Mouse (Mus musculus) kidney, adult 2 months (tissue): ENCODE measurements around the gene Spata16. TPM values are rescaled to one million over a fixed set of nuclear protein-coding genes. Genes with fewer than 3 reads are reported as not detected.

Experiments
- DNase-seq: peaks from one replicate; pipeline ENCODE4 v3.0.0; 2021
- H3K27ac ChIP-seq: fragments of 200-500 bp; 2 replicates; pipeline ENCODE4 v1.5.1; 2012; ENCODE audit warnings: low read depth, low read length, control low read depth, inconsistent platforms; ENCODE audit not compliant: insufficient read depth
- H3K27me3 ChIP-seq: fragments of 200-500 bp; replicated peaks from 2 replicates; pipeline ENCODE4 v1.6.1; 2012; ENCODE audit warnings: mild to moderate bottlenecking, moderate library complexity, low read length, inconsistent platforms; ENCODE audit not compliant: control insufficient read depth, insufficient read depth
- H3K36me3 ChIP-seq: fragments of 200-500 bp; 2 replicates; pipeline ENCODE4 v1.6.1; 2012; ENCODE audit warnings: mild to moderate bottlenecking, moderate library complexity, low read length, inconsistent platforms; ENCODE audit not compliant: control insufficient read depth, insufficient read depth
- H3K4me1 ChIP-seq: fragments of 200-500 bp; 2 replicates; pipeline ENCODE4 v1.6.1; 2011; ENCODE audit warnings: low read length; ENCODE audit not compliant: control insufficient read depth, insufficient read depth
- H3K4me3 ChIP-seq: fragments of 200-500 bp; 2 replicates; pipeline ENCODE4 v1.5.1; 2011; ENCODE audit warnings: mild to moderate bottlenecking, low read depth, low read length, control low read depth; ENCODE audit not compliant: insufficient read depth
- CTCF ChIP-seq: fragments of 200-500 bp; conservative IDR thresholded peaks from 2 replicates; pipeline ENCODE4 v1.5.1; 2011; ENCODE audit warnings: low read depth, mild to moderate bottlenecking, control low read depth, low read length, moderate library complexity, mixed read lengths; ENCODE audit not compliant: insufficient read depth, insufficient read length
- POLR2A ChIP-seq: fragments of 200-500 bp; IDR thresholded peaks from one replicate; pipeline ENCODE4 v1.6.1; 2011; ENCODE audit warnings: low read depth, low read length, control low read depth
- WGBS: fragments of 180-500 bp; shearing (Covaris S2); methylation state at CpG from one replicate; pipeline ENCODE4 v1.1.7; 2018; 5-methylcytosine and 5-hydroxymethylcytosine counted together
- polyA plus RNA-seq: library from polyadenylated mRNA; depleted of rRNA; stranded (reverse); fragments of >200 nt; gene quantifications from 2 replicates; pipeline ENCODE4 v1.2.3, GENCODE M21; 2012

The Spata16 gene
- polyA plus RNA-seq, 1 experiment, result 0.13 TPM

GRCm38 (mm10) chr3:26980371-26980770, 343.0 kb downstream of the Spata16 start:
- DNase-seq, result no peak
- TF ChIP-seq CTCF, result no peak
- no peak for TF ChIP-seq POLR2A
- no peak overlapping the region for H3K4me3 ChIP-seq
- no peak overlapping the region for H3K27ac ChIP-seq
- no peaks in the 10 kb centered on the region for H3K36me3 ChIP-seq
- WGBS, result 91% methylated on average over 3 of the region's 3 CpGs
- H3K4me1 ChIP-seq, result no peaks in the 10 kb centered on the region
- H3K27me3 ChIP-seq, result no peaks in the 10 kb centered on the region

GRCm38 (mm10) chr3:26981979-26982623, 344.7 kb downstream of the Spata16 start:
- Histone ChIP-seq H3K4me1 (no peaks in the 10 kb centered on the region), H3K4me3 (no peak overlapping the region), H3K27me3 (no peaks in the 10 kb centered on the region), H3K36me3 (no peaks in the 10 kb centered on the region), H3K27ac (no peak overlapping the region)
- 59% methylated on average over 6 of the region's 6 CpGs for WGBS
- DNase-seq, result no peak
- TF ChIP-seq POLR2A, result no peak
- TF ChIP-seq CTCF, result no peak

GRCm38 (mm10) chr3:26983749-26984148, 346.3 kb downstream of the Spata16 start:
- no peaks in the 10 kb centered on the region for H3K27me3 ChIP-seq
- TF ChIP-seq POLR2A (no peak), CTCF (no peak)
- WGBS, result 37% methylated on average over 6 of the region's 6 CpGs
- peak; percentile 5 for DNase-seq
- H3K36me3 ChIP-seq, result no peaks in the 10 kb centered on the region
- H3K4me3 ChIP-seq, result no peak overlapping the region
- H3K27ac ChIP-seq, result no peak overlapping the region
- no peaks in the 10 kb centered on the region for H3K4me1 ChIP-seq

GRCm38 (mm10) chr3:27006844-27007243, 369.4 kb downstream of the Spata16 start:
- TF ChIP-seq CTCF (no peak), POLR2A (no peak)
- no peak for DNase-seq
- 63% methylated on average over 1 of the region's 1 CpGs for WGBS
- Histone ChIP-seq H3K36me3 (no peaks in the 10 kb centered on the region), H3K4me3 (no peak overlapping the region), H3K27ac (no peak overlapping the region), H3K27me3 (no peaks in the 10 kb centered on the region; the same call in 1 of the 2 replicates), H3K4me1 (no peaks in the 10 kb centered on the region)

GRCm38 (mm10) chr3:27027957-27028356, 390.5 kb downstream of the Spata16 start:
- 81% methylated on average over 3 of the region's 3 CpGs for whole genome bisulfite sequencing
- Histone ChIP-seq H3K36me3 (no peaks in the 10 kb centered on the region), H3K27me3 (no peaks in the 10 kb centered on the region; the same call in 1 of the 2 replicates), H3K4me1 (no peaks in the 10 kb centered on the region), H3K4me3 (no peak overlapping the region), H3K27ac (no peak overlapping the region)
- TF ChIP-seq CTCF, result no peak
- no peak for TF ChIP-seq POLR2A
- no peak for DNase-seq

GRCm38 (mm10) chr3:27028526-27028925, 391.1 kb downstream of the Spata16 start:
- TF ChIP-seq POLR2A (no peak), CTCF (no peak)
- DNase-seq, result no peak
- no peaks in the 10 kb centered on the region for H3K36me3 ChIP-seq
- no peak overlapping the region for H3K4me3 ChIP-seq
- H3K4me1 ChIP-seq, result no peaks in the 10 kb centered on the region
- H3K27ac ChIP-seq, result no peak overlapping the region
- H3K27me3 ChIP-seq, result no peaks in the 10 kb centered on the region; the same call in 1 of the 2 replicates

- TF ChIP-seq CTCF (no peak), POLR2A (no peak)
- Histone ChIP-seq H3K4me1 (no peaks in the 10 kb centered on the region), H3K27me3 (no peaks in the 10 kb centered on the region; the same call in 1 of the 2 replicates), H3K36me3 (no peaks in the 10 kb centered on the region), H3K27ac (no peak overlapping the region), H3K4me3 (no peak overlapping the region)
- WGBS, result 82% methylated on average over 8 of the region's 8 CpGs
- no peak for DNase-seq
Measured at GRCm38 (mm10) chr3:27030067-27030857, 392.8 kb downstream of the Spata16 start.
